Mouse (Mus musculus): Measurements from ENCODE around the gene Gna12. TPM values are rescaled to one million over a fixed set of nuclear protein-coding genes. Genes with fewer than 3 reads are reported as not detected.

Gene Gna12
- polyA plus RNA-seq, 1 experiment = 42.1 TPM

GRCm38 (mm10) chr5:140854700-140855099 is 24.5 kb upstream of the Gna12 start:
- no peaks in the 10 kb centered on the region for H3K36me3 ChIP-seq (ENCODE audit: control insufficient read depth, insufficient read depth)

GRCm38 (mm10) chr5:140853723-140854122 is 23.5 kb upstream of the Gna12 start:
- Histone ChIP-seq H3K4me3 (ENCODE audit: insufficient read depth, poor library complexity, severe bottlenecking) (no peak overlapping the region), H3K27me3 (ENCODE audit: control insufficient read depth, insufficient read depth, insufficient read length) (no peaks in the 10 kb centered on the region), H3K79me2 (ENCODE audit: control insufficient read depth, insufficient read depth) (no peaks in the 10 kb centered on the region), H3ac (ENCODE audit: control insufficient read depth, insufficient read length, low read depth) (no peak overlapping the region), H3K36me3 (ENCODE audit: control insufficient read depth, insufficient read depth) (no peaks in the 10 kb centered on the region), H3K79me3 (ENCODE audit: low read depth) (no peaks in the 10 kb centered on the region)
- TF ChIP-seq CEBPB (IDR thresholded peaks at IDR 0.05; ENCODE audit: low read depth) = no peak
- TF ChIP-seq MAX (IDR thresholded peaks at IDR 0.05) = no peak
- TF ChIP-seq USF1 (IDR thresholded peaks at IDR 0.05; ENCODE audit: low read depth) = no peak
- TF ChIP-seq MYOD1 (IDR thresholded peaks at IDR 0.05; ENCODE audit: control insufficient read depth, insufficient read length, low read depth) = no peak
- TF ChIP-seq CTCF (IDR thresholded peaks at IDR 0.05; ENCODE audit: control insufficient read depth, insufficient read depth, insufficient read length) = no peak
- TF ChIP-seq FOSL1 (IDR thresholded peaks at IDR 0.05; ENCODE audit: insufficient read depth, low read length, poor library complexity, severe bottlenecking) = no peak
- no peak for TF ChIP-seq MYOG (IDR thresholded peaks at IDR 0.05; ENCODE audit: control insufficient read depth, extremely low read depth, insufficient read length)

More at GRCm38 (mm10) chr5:140854700-140855099, 24.5 kb upstream of the Gna12 start:
- TF ChIP-seq CEBPB (IDR thresholded peaks at IDR 0.05; ENCODE audit: low read depth) (no peak), USF1 (IDR thresholded peaks at IDR 0.05; ENCODE audit: low read depth) (no peak), MAX (IDR thresholded peaks at IDR 0.05) (no peak), MYOD1 (IDR thresholded peaks at IDR 0.05; ENCODE audit: control insufficient read depth, insufficient read length, low read depth) (no peak), MYOG (IDR thresholded peaks at IDR 0.05; ENCODE audit: control insufficient read depth, extremely low read depth, insufficient read length) (no peak), FOSL1 (IDR thresholded peaks at IDR 0.05; ENCODE audit: insufficient read depth, low read length, poor library complexity, severe bottlenecking) (no peak), CTCF (IDR thresholded peaks at IDR 0.05; ENCODE audit: control insufficient read depth, insufficient read depth, insufficient read length) (no peak)
- H3ac ChIP-seq (ENCODE audit: control insufficient read depth, insufficient read length, low read depth) = no peak overlapping the region
- no peaks in the 10 kb centered on the region for H3K79me2 ChIP-seq (ENCODE audit: control insufficient read depth, insufficient read depth)
- no peak overlapping the region for H3K4me3 ChIP-seq (ENCODE audit: insufficient read depth, poor library complexity, severe bottlenecking)
- H3K27me3 ChIP-seq (ENCODE audit: control insufficient read depth, insufficient read depth, insufficient read length) = no peaks in the 10 kb centered on the region
- H3K79me3 ChIP-seq (ENCODE audit: low read depth) = no peaks in the 10 kb centered on the region

- no peaks in the 10 kb centered on the region for H3K27me3 ChIP-seq (ENCODE audit: control insufficient read depth, insufficient read depth, insufficient read length)
- no peaks in the 10 kb centered on the region for H3K79me2 ChIP-seq (ENCODE audit: control insufficient read depth, insufficient read depth)
- H3K36me3 ChIP-seq (ENCODE audit: control insufficient read depth, insufficient read depth) = no peaks in the 10 kb centered on the region
- no peaks in the 10 kb centered on the region for H3K79me3 ChIP-seq (ENCODE audit: low read depth)
- TF ChIP-seq CEBPB (IDR thresholded peaks at IDR 0.05; ENCODE audit: low read depth) (no peak), MYOG (IDR thresholded peaks at IDR 0.05; ENCODE audit: control insufficient read depth, extremely low read depth, insufficient read length) (no peak), FOSL1 (IDR thresholded peaks at IDR 0.05; ENCODE audit: insufficient read depth, low read length, poor library complexity, severe bottlenecking) (no peak), MAX (IDR thresholded peaks at IDR 0.05) (no peak), CTCF (IDR thresholded peaks at IDR 0.05; ENCODE audit: control insufficient read depth, insufficient read depth, insufficient read length) (no peak), USF1 (IDR thresholded peaks at IDR 0.05; ENCODE audit: low read depth) (no peak), MYOD1 (IDR thresholded peaks at IDR 0.05; ENCODE audit: control insufficient read depth, insufficient read length, low read depth) (no peak)
- H3K4me3 ChIP-seq (ENCODE audit: insufficient read depth, poor library complexity, severe bottlenecking) = no peak overlapping the region
- H3ac ChIP-seq (ENCODE audit: control insufficient read depth, insufficient read length, low read depth) = no peak overlapping the region
Measured at GRCm38 (mm10) chr5:140852435-140852996, 22.3 kb upstream of the Gna12 start.

GRCm38 (mm10) chr5:140847300-140847729 is 17.1 kb upstream of the Gna12 start:
- no peaks in the 10 kb centered on the region for H3K36me3 ChIP-seq (ENCODE audit: control insufficient read depth, insufficient read depth)
- TF ChIP-seq MYOG (IDR thresholded peaks at IDR 0.05; ENCODE audit: control insufficient read depth, extremely low read depth, insufficient read length) (no peak), USF1 (IDR thresholded peaks at IDR 0.05; ENCODE audit: low read depth) (no peak)
- no peaks in the 10 kb centered on the region for H3K79me3 ChIP-seq (ENCODE audit: low read depth)
- H3K79me2 ChIP-seq (ENCODE audit: control insufficient read depth, insufficient read depth) = no peaks in the 10 kb centered on the region
- no peak overlapping the region for H3ac ChIP-seq (ENCODE audit: control insufficient read depth, insufficient read length, low read depth)
- no peaks in the 10 kb centered on the region for H3K27me3 ChIP-seq (ENCODE audit: control insufficient read depth, insufficient read depth, insufficient read length)
- H3K4me3 ChIP-seq (ENCODE audit: insufficient read depth, poor library complexity, severe bottlenecking) = no peak overlapping the region

- no peaks in the 10 kb centered on the region for H3K36me3 ChIP-seq (ENCODE audit: control insufficient read depth, insufficient read depth)
- H3K79me2 ChIP-seq (ENCODE audit: control insufficient read depth, insufficient read depth) = no peaks in the 10 kb centered on the region
- H3K79me3 ChIP-seq (ENCODE audit: low read depth) = no peaks in the 10 kb centered on the region
- no peak overlapping the region for H3ac ChIP-seq (ENCODE audit: control insufficient read depth, insufficient read length, low read depth)
- peaks cover 12% of the 10 kb centered on the region for H3K27me3 ChIP-seq (ENCODE audit: control insufficient read depth, insufficient read depth, insufficient read length)
- TF ChIP-seq CEBPB (IDR thresholded peaks at IDR 0.05; ENCODE audit: low read depth) = no peak
- TF ChIP-seq MAX (IDR thresholded peaks at IDR 0.05) = no peak
- H3K4me3 ChIP-seq (ENCODE audit: insufficient read depth, poor library complexity, severe bottlenecking) = no peak overlapping the region
Measured at GRCm38 (mm10) chr5:140841942-140842341, 11.7 kb upstream of the Gna12 start.

- Histone ChIP-seq H3K36me3 (ENCODE audit: control insufficient read depth, insufficient read depth) (no peaks in the 10 kb centered on the region), H3ac (ENCODE audit: control insufficient read depth, insufficient read length, low read depth) (no peak overlapping the region), H3K27me3 (ENCODE audit: control insufficient read depth, insufficient read depth, insufficient read length) (peaks cover 12% of the 10 kb centered on the region), H3K79me3 (ENCODE audit: low read depth) (peaks cover 16% of the 10 kb centered on the region), H3K79me2 (ENCODE audit: control insufficient read depth, insufficient read depth) (peaks cover 39% of the 10 kb centered on the region), H3K4me3 (ENCODE audit: insufficient read depth, poor library complexity, severe bottlenecking) (no peak overlapping the region)
- TF ChIP-seq MAX (IDR thresholded peaks at IDR 0.05) (no peak), CEBPB (IDR thresholded peaks at IDR 0.05; ENCODE audit: low read depth) (no peak), MYOD1 (IDR thresholded peaks at IDR 0.05; ENCODE audit: control insufficient read depth, insufficient read length, low read depth) (no peak), MYOG (IDR thresholded peaks at IDR 0.05; ENCODE audit: control insufficient read depth, extremely low read depth, insufficient read length) (no peak), CTCF (IDR thresholded peaks at IDR 0.05; ENCODE audit: control insufficient read depth, insufficient read depth, insufficient read length) (no peak), FOSL1 (IDR thresholded peaks at IDR 0.05; ENCODE audit: insufficient read depth, low read length, poor library complexity, severe bottlenecking) (no peak), USF1 (IDR thresholded peaks at IDR 0.05; ENCODE audit: low read depth) (no peak)
Measured at GRCm38 (mm10) chr5:140831064-140831431, 817 bp upstream of the Gna12 start.

Data from C2C12 (cell line).